Mouse (Mus musculus): ENCODE measurements around the gene Krtap1-5. TPM values are rescaled to one million over a fixed set of nuclear protein-coding genes. Genes with fewer than 3 reads are reported as not detected.
"Not testable (repeated sequence)": the region's sequence is repeated elsewhere in the genome, so short reads cannot be mapped to it uniquely, and the experiment has no call there.

Gene Krtap1-5
- not detected in 2 replicates for polyA plus RNA-seq (2015; fragmentation: Nextera tagmentation; extraction: Ambion mirVana)

DNA sequence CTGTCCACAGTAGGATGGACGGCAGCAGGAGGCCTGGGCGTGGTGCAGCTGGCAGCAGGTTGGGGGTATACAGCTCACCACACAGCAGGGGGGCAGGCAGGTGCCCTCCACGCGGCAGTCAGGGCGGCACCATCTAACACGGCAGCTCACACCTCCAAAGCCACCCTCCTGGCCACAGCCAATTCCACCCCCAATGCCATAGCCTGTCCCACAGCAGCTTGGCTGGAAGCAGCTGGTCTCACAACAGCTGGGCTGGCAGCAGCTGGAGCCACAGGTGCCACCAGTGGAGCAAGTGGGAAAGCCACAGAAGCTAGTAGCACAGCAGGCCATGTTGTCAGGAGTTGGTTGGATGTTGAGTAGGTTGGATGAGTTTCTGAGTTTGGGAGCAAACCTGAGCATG, at the start of gene Krtap1-5:
Krtap1-5 (minus strand) TSS at position 381 of the 400 bp plus-strand sequence.
- H3K4me1 ChIP-seq (ENCODE audit: insufficient read depth, low read length): no peaks in the 10 kb centered on the region
- H3K4me3 ChIP-seq (ENCODE audit: low read length): no peak within 1 kb of the TSS
- H3K9ac ChIP-seq (replicated peaks; ENCODE audit: low read length): no peak within 1 kb of the TSS
- no peak within 1 kb of the TSS for H3K4me2 ChIP-seq (replicated peaks; ENCODE audit: low read depth, low read length)
- no peak for ATAC-seq (ENCODE audit: low FRiP score, low TSS enrichment)
- H3K9me3 ChIP-seq (ENCODE audit: low read length): no peaks in the 10 kb centered on the region
- no peak within 1 kb of the TSS for H3K27ac ChIP-seq (ENCODE audit: low read length)
- H3K36me3 ChIP-seq (ENCODE audit: insufficient read depth, low read length): no peaks in the 10 kb centered on the region
- 85% methylated on average over 6 of the region's 6 CpGs for WGBS
- no peaks in the 10 kb centered on the region for H3K27me3 ChIP-seq (ENCODE audit: insufficient read depth, low read length)

GRCm38 (mm10) chr11:99628138-99628537, 47.3 kb upstream of the Krtap1-5 start, which contains the start of gene Krtap4-1:
Gene Krtap4-1 (minus strand): TSS chr11:99628238.
- Histone ChIP-seq H3K36me3 (ENCODE audit: insufficient read depth, low read length) (no peaks in the 10 kb centered on the region), H3K9ac (replicated peaks; ENCODE audit: low read length) (no peak within 1 kb of the TSS), H3K27me3 (ENCODE audit: insufficient read depth, low read length) (no peaks in the 10 kb centered on the region), H3K9me3 (ENCODE audit: low read length) (no peaks in the 10 kb centered on the region), H3K27ac (ENCODE audit: low read length) (no peak within 1 kb of the TSS), H3K4me2 (replicated peaks; ENCODE audit: low read depth, low read length) (no peak within 1 kb of the TSS), H3K4me3 (ENCODE audit: low read length) (no peak within 1 kb of the TSS), H3K4me1 (ENCODE audit: insufficient read depth, low read length) (no peaks in the 10 kb centered on the region)
- ATAC-seq (ENCODE audit: low FRiP score, low TSS enrichment): no peak
- WGBS: 78% methylated on average over 4 of the region's 4 CpGs

DNA sequence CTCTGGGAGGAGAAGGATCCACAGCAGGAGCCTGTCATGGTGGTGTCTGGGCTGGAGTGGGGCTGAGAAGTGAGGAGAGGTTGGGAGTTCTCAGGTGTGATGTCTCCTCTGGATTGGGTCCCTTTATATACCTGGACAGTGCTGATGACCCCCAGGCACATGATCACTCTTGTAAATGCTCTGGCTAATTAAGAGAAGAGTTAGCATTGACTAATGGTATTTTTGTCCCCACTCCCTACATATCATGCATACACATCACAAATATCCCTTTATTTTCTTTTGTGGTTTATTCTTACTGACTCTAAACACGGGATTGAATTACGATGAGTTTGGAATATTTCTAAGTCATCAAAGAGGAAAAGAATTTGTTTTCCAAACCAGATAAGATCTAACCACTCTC, 39.5 kb upstream of the Krtap1-5 start, which contains the start of gene Gm11562:
Gm11562 (minus strand) TSS at position 101 of the 400 bp plus-strand sequence.
- H3K9me3 ChIP-seq (ENCODE audit: low read length): no peaks in the 10 kb centered on the region
- no peaks in the 10 kb centered on the region for H3K27me3 ChIP-seq (ENCODE audit: insufficient read depth, low read length)
- H3K4me2 ChIP-seq (replicated peaks; ENCODE audit: low read depth, low read length): no peak within 1 kb of the TSS
- H3K36me3 ChIP-seq (ENCODE audit: insufficient read depth, low read length): no peaks in the 10 kb centered on the region
- H3K4me1 ChIP-seq (ENCODE audit: insufficient read depth, low read length): no peaks in the 10 kb centered on the region
- 65% methylated on average over 2 of the region's 2 CpGs for WGBS
- H3K4me3 ChIP-seq (ENCODE audit: low read length): no peak within 1 kb of the TSS
- no peak for ATAC-seq (ENCODE audit: low FRiP score, low TSS enrichment)
- no peak within 1 kb of the TSS for H3K9ac ChIP-seq (replicated peaks; ENCODE audit: low read length)
- no peak within 1 kb of the TSS for H3K27ac ChIP-seq (ENCODE audit: low read length)

DNA sequence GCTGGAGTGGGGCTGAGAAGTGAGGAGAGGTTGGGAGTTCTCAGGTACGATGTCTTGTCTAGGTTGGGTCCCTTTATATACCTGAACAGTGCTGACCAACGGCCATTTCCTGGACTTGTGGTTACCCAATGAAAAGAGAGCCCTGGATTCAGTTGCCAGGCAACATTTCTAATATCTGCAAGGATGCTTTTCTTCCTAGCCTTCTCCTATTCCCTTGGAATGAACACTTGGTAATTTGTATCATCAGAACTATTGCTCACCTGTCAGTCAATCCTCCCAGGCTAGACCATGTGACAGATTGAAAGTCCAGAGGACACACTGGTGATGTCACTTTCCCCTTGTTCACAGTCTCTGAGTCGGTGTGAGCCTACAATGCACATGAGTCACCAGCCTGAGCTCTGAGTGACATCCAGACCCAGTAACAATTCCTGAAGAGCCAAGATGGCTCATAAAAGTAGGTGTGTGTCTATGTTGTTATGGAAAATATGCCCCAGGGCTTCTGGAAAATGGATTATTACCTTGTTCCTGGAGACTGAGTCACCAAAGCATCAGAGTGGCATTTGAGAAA, 34.1 kb upstream of the Krtap1-5 start, which contains the start of gene Krtap2-4:
Krtap2-4 (minus strand) TSS at position 51 of the 568 bp plus-strand sequence.
- no peak within 1 kb of the TSS for H3K4me3 ChIP-seq (ENCODE audit: low read length)
- WGBS: 70% methylated on average over 3 of the region's 3 CpGs
- H3K27me3 ChIP-seq (ENCODE audit: insufficient read depth, low read length): no peaks in the 10 kb centered on the region
- no peak within 1 kb of the TSS for H3K4me2 ChIP-seq (replicated peaks; ENCODE audit: low read depth, low read length)
- H3K9ac ChIP-seq (replicated peaks; ENCODE audit: low read length): no peak within 1 kb of the TSS
- H3K36me3 ChIP-seq (ENCODE audit: insufficient read depth, low read length): no peaks in the 10 kb centered on the region
- no peaks in the 10 kb centered on the region for H3K9me3 ChIP-seq (ENCODE audit: low read length)
- H3K4me1 ChIP-seq (ENCODE audit: insufficient read depth, low read length): no peaks in the 10 kb centered on the region
- no peak within 1 kb of the TSS for H3K27ac ChIP-seq (ENCODE audit: low read length)
- ATAC-seq (ENCODE audit: low FRiP score, low TSS enrichment): no peak

DNA sequence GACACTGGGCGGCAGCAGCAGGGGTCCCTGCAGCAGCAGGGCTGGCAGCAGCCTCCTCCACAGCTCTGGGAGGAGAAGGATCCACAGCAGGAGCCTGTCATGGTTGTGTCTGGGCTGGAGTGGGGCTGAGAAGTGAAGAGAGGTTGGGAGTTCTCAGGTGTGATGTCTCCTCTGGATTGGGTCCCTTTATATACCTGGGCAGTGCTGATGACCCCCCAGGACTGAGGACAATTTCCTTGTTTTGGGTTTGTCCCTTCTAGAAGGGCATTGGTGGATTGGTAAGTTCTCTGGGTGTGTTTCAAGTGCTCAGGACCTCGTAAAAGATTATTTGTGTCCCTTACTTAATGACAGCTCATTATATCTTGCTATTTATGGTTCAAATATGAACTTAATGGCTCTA, 29.3 kb upstream of the Krtap1-5 start, which contains the start of gene Gm11937:
Gm11937 (minus strand) TSS at position 101 of the 400 bp plus-strand sequence.
- H3K36me3 ChIP-seq (ENCODE audit: insufficient read depth, low read length); H3K9me3 ChIP-seq (ENCODE audit: low read length); ATAC-seq (ENCODE audit: low FRiP score, low TSS enrichment); H3K4me1 ChIP-seq (ENCODE audit: insufficient read depth, low read length); H3K4me3 ChIP-seq (ENCODE audit: low read length); H3K9ac ChIP-seq (replicated peaks; ENCODE audit: low read length); H3K27ac ChIP-seq (ENCODE audit: low read length); H3K27me3 ChIP-seq (ENCODE audit: insufficient read depth, low read length); H3K4me2 ChIP-seq (replicated peaks; ENCODE audit: low read depth, low read length): not testable (repeated sequence)
- WGBS: 43% methylated on average over 2 of the region's 2 CpGs

DNA sequence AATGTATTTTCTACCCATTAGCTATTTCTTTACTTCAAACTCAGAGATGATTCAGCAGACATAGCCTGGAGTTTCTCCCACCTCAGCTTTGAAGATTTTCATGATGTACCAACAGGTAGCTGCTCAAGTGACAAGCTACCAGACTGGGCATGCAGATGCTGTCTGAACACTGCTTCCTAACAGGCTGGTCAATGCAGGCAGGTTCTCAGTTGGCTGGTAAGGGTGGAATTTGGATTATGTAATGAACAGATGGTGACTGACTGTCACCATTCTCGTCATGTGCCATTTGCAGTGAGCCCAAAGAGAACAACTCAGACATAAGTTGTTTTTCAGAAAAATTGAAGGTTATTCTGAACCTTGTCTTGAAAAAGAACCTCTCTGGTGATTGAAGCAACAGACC, 28.3 kb upstream of the Krtap1-5 start:
- no peak overlapping the region for H3K9ac ChIP-seq (replicated peaks; ENCODE audit: low read length)
- no peaks in the 10 kb centered on the region for H3K36me3 ChIP-seq (ENCODE audit: insufficient read depth, low read length)
- H3K4me2 ChIP-seq (replicated peaks; ENCODE audit: low read depth, low read length): no peak overlapping the region
- H3K27ac ChIP-seq (ENCODE audit: low read length): no peak overlapping the region
- no peaks in the 10 kb centered on the region for H3K9me3 ChIP-seq (ENCODE audit: low read length)
- no peaks in the 10 kb centered on the region for H3K4me1 ChIP-seq (ENCODE audit: insufficient read depth, low read length)
- no peak overlapping the region for H3K4me3 ChIP-seq (ENCODE audit: low read length)
- no peaks in the 10 kb centered on the region for H3K27me3 ChIP-seq (ENCODE audit: insufficient read depth, low read length)
- ATAC-seq (ENCODE audit: low FRiP score, low TSS enrichment): no peak
- WGBS: 61% methylated on average over 1 of the region's 1 CpGs

DNA sequence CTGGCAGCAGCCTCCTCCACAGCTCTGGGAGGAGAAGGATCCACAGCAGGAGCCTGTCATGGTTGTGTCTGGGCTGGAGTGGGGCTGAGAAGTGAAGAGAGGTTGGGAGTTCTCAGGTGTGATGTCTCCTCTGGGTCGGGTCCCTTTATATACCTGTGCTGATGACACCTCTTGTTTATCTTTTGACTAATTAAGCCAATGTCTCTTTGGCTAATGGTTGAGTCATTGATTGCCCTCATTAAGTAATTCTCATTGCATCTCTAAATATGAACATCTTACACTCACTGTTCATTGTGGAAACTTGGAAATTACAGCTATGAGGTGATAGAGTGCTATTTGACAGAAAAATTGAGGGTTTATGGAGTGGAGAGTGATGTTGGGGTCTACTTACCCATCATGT, 22.4 kb upstream of the Krtap1-5 start, which contains the start of gene Gm11938:
Gm11938 (minus strand) TSS at position 101 of the 400 bp plus-strand sequence.
- not testable (repeated sequence) for H3K27me3 ChIP-seq (ENCODE audit: insufficient read depth, low read length); H3K4me2 ChIP-seq (replicated peaks; ENCODE audit: low read depth, low read length); H3K4me1 ChIP-seq (ENCODE audit: insufficient read depth, low read length); ATAC-seq (ENCODE audit: low FRiP score, low TSS enrichment); H3K4me3 ChIP-seq (ENCODE audit: low read length); H3K36me3 ChIP-seq (ENCODE audit: insufficient read depth, low read length); H3K27ac ChIP-seq (ENCODE audit: low read length); H3K9ac ChIP-seq (replicated peaks; ENCODE audit: low read length); H3K9me3 ChIP-seq (ENCODE audit: low read length)
- WGBS: 47% methylated on average over 1 of the region's 1 CpGs

DNA sequence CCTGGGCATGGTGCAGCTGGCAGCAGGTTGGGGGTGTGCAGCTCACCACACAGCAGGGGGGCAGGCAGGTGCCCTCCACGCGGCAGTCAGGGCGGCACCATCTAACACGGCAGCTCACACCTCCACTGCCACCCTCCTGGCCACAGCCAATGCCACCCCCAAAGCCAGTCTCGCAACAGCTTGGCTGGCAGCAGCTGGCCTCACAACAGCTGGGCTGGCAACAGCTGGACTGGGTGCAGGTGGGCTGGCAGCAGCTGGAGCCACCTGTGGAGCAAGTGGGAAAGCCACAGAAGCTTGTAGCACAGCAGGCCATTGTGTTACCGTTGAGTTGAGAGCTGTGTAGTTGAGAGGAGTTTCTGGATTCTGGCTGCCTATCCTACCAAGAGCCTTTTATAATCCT, 16.9 kb upstream of the Krtap1-5 start, which contains the start of gene Krtap9-3:
Krtap9-3 (minus strand) TSS at position 364 of the 400 bp plus-strand sequence.
- H3K9ac ChIP-seq (replicated peaks; ENCODE audit: low read length); H3K4me3 ChIP-seq (ENCODE audit: low read length); H3K9me3 ChIP-seq (ENCODE audit: low read length); H3K27ac ChIP-seq (ENCODE audit: low read length); H3K4me1 ChIP-seq (ENCODE audit: insufficient read depth, low read length); H3K36me3 ChIP-seq (ENCODE audit: insufficient read depth, low read length); H3K27me3 ChIP-seq (ENCODE audit: insufficient read depth, low read length); H3K4me2 ChIP-seq (replicated peaks; ENCODE audit: low read depth, low read length); ATAC-seq (ENCODE audit: low FRiP score, low TSS enrichment): not testable (repeated sequence)
- 80% methylated on average over 3 of the region's 6 CpGs for WGBS

GRCm38 (mm10) chr11:99590981-99591380, 10.2 kb upstream of the Krtap1-5 start, which contains the start of gene Krtap1-3:
Gene Krtap1-3 (minus strand): TSS chr11:99591339.
- 91% methylated on average over 6 of the region's 6 CpGs for WGBS
- no peaks in the 10 kb centered on the region for H3K9me3 ChIP-seq (ENCODE audit: low read length)
- H3K36me3 ChIP-seq (ENCODE audit: insufficient read depth, low read length): no peaks in the 10 kb centered on the region
- no peak within 1 kb of the TSS for H3K4me3 ChIP-seq (ENCODE audit: low read length)
- H3K4me1 ChIP-seq (ENCODE audit: insufficient read depth, low read length): no peaks in the 10 kb centered on the region
- H3K27ac ChIP-seq (ENCODE audit: low read length): no peak within 1 kb of the TSS
- no peak for ATAC-seq (ENCODE audit: low FRiP score, low TSS enrichment)
- no peaks in the 10 kb centered on the region for H3K27me3 ChIP-seq (ENCODE audit: insufficient read depth, low read length)
- H3K9ac ChIP-seq (replicated peaks; ENCODE audit: low read length): no peak within 1 kb of the TSS
- H3K4me2 ChIP-seq (replicated peaks; ENCODE audit: low read depth, low read length): no peak within 1 kb of the TSS

GRCm38 (mm10) chr11:99585096-99585495, 4.3 kb upstream of the Krtap1-5 start:
- Histone ChIP-seq H3K9ac (replicated peaks; ENCODE audit: low read length) (no peak overlapping the region), H3K4me3 (ENCODE audit: low read length) (no peak overlapping the region), H3K9me3 (ENCODE audit: low read length) (no peaks in the 10 kb centered on the region), H3K4me2 (replicated peaks; ENCODE audit: low read depth, low read length) (no peak overlapping the region), H3K36me3 (ENCODE audit: insufficient read depth, low read length) (no peaks in the 10 kb centered on the region), H3K4me1 (ENCODE audit: insufficient read depth, low read length) (no peaks in the 10 kb centered on the region), H3K27me3 (ENCODE audit: insufficient read depth, low read length) (no peaks in the 10 kb centered on the region), H3K27ac (ENCODE audit: low read length) (no peak overlapping the region)
- no peak for ATAC-seq (ENCODE audit: low FRiP score, low TSS enrichment)
- whole genome bisulfite sequencing: 86% methylated on average over 7 of the region's 7 CpGs
